Mouse (Mus musculus) effector memory CD4-positive, alpha-beta T cell, adult 7 months (primary cell): ENCODE measurements around the gene Dnase1l1. TPM values are rescaled to one million over a fixed set of nuclear protein-coding genes. Genes with fewer than 3 reads are reported as not detected.

ENCODE experiments used
- polyA plus RNA-seq: library from polyadenylated mRNA; unstranded; fragments of 100-300 nt; shearing (Covaris generic); gene quantifications from one replicate; pipeline ENCODE4 v1.2.1, GENCODE M21; 2017

The Dnase1l1 gene
- polyA plus RNA-seq: 18.5 TPM

GRCm38 (mm10) chrX:74281732-74282394 is at the start of gene Dnase1l1, which contains the start of gene Taz:
Dnase1l1 (minus strand) TSS chrX:74282337.
Taz (plus strand) TSS chrX:74281912.

GRCm38 (mm10) chrX:74328725-74329161 is 46.6 kb upstream of the Dnase1l1 start, which contains the start of gene Plxna3:
Plxna3 (plus strand) TSS chrX:74329066.

GRCm38 (mm10) chrX:74312540-74313464 is 30.7 kb upstream of the Dnase1l1 start, which contains the start of gene Fam50a:
Fam50a (plus strand) TSS chrX:74313033.

GRCm38 (mm10) chrX:74304867-74305700 is 22.9 kb upstream of the Dnase1l1 start, which contains the start of gene Gdi1:
Gdi1 (plus strand) TSS chrX:74304998.

GRCm38 (mm10) chrX:74296538-74297448 is 14.7 kb upstream of the Dnase1l1 start, which contains the start of gene Atp6ap1:
Atp6ap1 (plus strand) TSS chrX:74297097.

GRCm38 (mm10) chrX:74270062-74270901 is 11.9 kb downstream of the Dnase1l1 start, which contains the start of gene Rpl10:
Rpl10 (plus strand) TSS chrX:74270812.

GRCm38 (mm10) chrX:74254153-74254887 is 27.8 kb downstream of the Dnase1l1 start, which contains the start of gene Emd:
Emd (plus strand) TSS chrX:74254687.

GRCm38 (mm10) chrX:74249615-74250014 is 32.5 kb downstream of the Dnase1l1 start, which contains the start of gene Flna:
Flna (minus strand) TSS chrX:74249820.

Other genes starting within 250 kb of the Dnase1l1 start
- not detected for gene Opn1mw, start 154.9 kb downstream of the Dnase1l1 start, polyA plus RNA-seq
- gene Mecp2, start 147.0 kb downstream of the Dnase1l1 start, polyA plus RNA-seq: 53.0 TPM
- not detected for gene Tex28, start 114.5 kb downstream of the Dnase1l1 start, polyA plus RNA-seq
- gene Tktl1, start 105.1 kb downstream of the Dnase1l1 start, polyA plus RNA-seq: not detected
- gene Flna, start 32.5 kb downstream of the Dnase1l1 start, polyA plus RNA-seq: 384 TPM
- 81.4 TPM for gene Emd, start 27.6 kb downstream of the Dnase1l1 start, polyA plus RNA-seq
- gene Rpl10, start 11.5 kb downstream of the Dnase1l1 start, polyA plus RNA-seq: 111 TPM
- gene Taz, start 425 bp downstream of the Dnase1l1 start, polyA plus RNA-seq: 109 TPM
- 138 TPM for gene Atp6ap1, start 14.8 kb upstream of the Dnase1l1 start, polyA plus RNA-seq
- gene Gdi1, start 22.7 kb upstream of the Dnase1l1 start, polyA plus RNA-seq: 206 TPM
- 57.9 TPM for gene Fam50a, start 30.7 kb upstream of the Dnase1l1 start, polyA plus RNA-seq
- 1.1 TPM for gene Plxna3, start 46.7 kb upstream of the Dnase1l1 start, polyA plus RNA-seq
- 15.3 TPM for gene Lage3, start 71.3 kb upstream of the Dnase1l1 start, polyA plus RNA-seq
- gene Ubl4a, start 90.9 kb upstream of the Dnase1l1 start, polyA plus RNA-seq: 39.3 TPM
- gene Slc10a3, start 91.0 kb upstream of the Dnase1l1 start, polyA plus RNA-seq: 27.0 TPM
- 15.6 TPM for gene Fam3a, start 110.9 kb upstream of the Dnase1l1 start, polyA plus RNA-seq
- gene Ikbkg, start 111.0 kb upstream of the Dnase1l1 start, polyA plus RNA-seq: 33.0 TPM
- 49.1 TPM for gene G6pdx, start 146.9 kb upstream of the Dnase1l1 start, polyA plus RNA-seq
- gene Gm6880, start 199.1 kb upstream of the Dnase1l1 start, polyA plus RNA-seq: not detected